Mouse (Mus musculus) spleen, postnatal 10 days (tissue): Measurements from ENCODE around the gene St8sia2.
"Not testable (repeated sequence)": the region's sequence is repeated elsewhere in the genome, so short reads cannot be mapped to it uniquely, and the experiment has no call there.

Source experiments
- DNase-seq, 2 experiments: peaks; one replicate each; pipeline ENCODE4 v3.0.0; 2021 to 2022; ENCODE audit warnings: low spot score in 2 of 2

St8sia2 gene

GRCm38 (mm10) chr7:73989366-73989765, 24.1 kb downstream of the St8sia2 start:
- no peak for DNase-seq

GRCm38 (mm10) chr7:73972157-73972556, 41.3 kb downstream of the St8sia2 start:
- not testable (repeated sequence) for DNase-seq

GRCm38 (mm10) chr7:73965164-73965563, 48.3 kb downstream of the St8sia2 start:
- no peak for DNase-seq

- no peak for DNase-seq
Measured at GRCm38 (mm10) chr7:73962431-73962830, 51.1 kb downstream of the St8sia2 start.

- DNase-seq, result no peak
Measured at GRCm38 (mm10) chr7:73954441-73954840, 59.0 kb downstream of the St8sia2 start.

- DNase-seq, result no peak
Measured at GRCm38 (mm10) chr7:73953131-73953530, 60.4 kb downstream of the St8sia2 start.

- no peak for DNase-seq
Measured at GRCm38 (mm10) chr7:73941640-73942039, 71.8 kb downstream of the St8sia2 start.

GRCm38 (mm10) chr7:73939236-73939635, 74.3 kb downstream of the St8sia2 start:
- no peak for DNase-seq

- no peak for DNase-seq
Measured at GRCm38 (mm10) chr7:73938046-73938810, 75.3 kb downstream of the St8sia2 start.

- DNase-seq, result no peak
Measured at GRCm38 (mm10) chr7:73936119-73936518, 77.4 kb downstream of the St8sia2 start.

- no peak for DNase-seq
Measured at GRCm38 (mm10) chr7:73935703-73936102, 77.8 kb downstream of the St8sia2 start.

GRCm38 (mm10) chr7:73933036-73933435, 80.5 kb downstream of the St8sia2 start:
- DNase-seq, result no peak

GRCm38 (mm10) chr7:73920921-73921485, 92.5 kb downstream of the St8sia2 start:
- DNase-seq, result no peak

GRCm38 (mm10) chr7:73917633-73918311, 95.7 kb downstream of the St8sia2 start:
- DNase-seq, result no peak

GRCm38 (mm10) chr7:73911899-73912298, 101.6 kb downstream of the St8sia2 start:
- no peak for DNase-seq

- DNase-seq, result no peak
Measured at GRCm38 (mm10) chr7:73910843-73911242, 102.6 kb downstream of the St8sia2 start.

GRCm38 (mm10) chr7:73909432-73910205, 103.9 kb downstream of the St8sia2 start:
- no peak for DNase-seq

GRCm38 (mm10) chr7:73894506-73894905, 119.0 kb downstream of the St8sia2 start:
- DNase-seq, result no peak

- DNase-seq, result no peak
Measured at GRCm38 (mm10) chr7:73891830-73892229, 121.7 kb downstream of the St8sia2 start.

GRCm38 (mm10) chr7:73890891-73891610, 122.4 kb downstream of the St8sia2 start:
- DNase-seq, result no peak

GRCm38 (mm10) chr7:73890466-73890865, 123.0 kb downstream of the St8sia2 start:
- no peak for DNase-seq
